Mouse (Mus musculus) megakaryocyte, embryonic 14.5 days (primary cell): ENCODE measurements around the gene Spryd3.

Experiments
- FLI1 ChIP-seq: IDR thresholded peaks from 2 replicates; pipeline ENCODE4 v1.6.1; 2012; ENCODE audit warnings: low read length, inconsistent platforms, mixed read lengths
- GATA1 ChIP-seq: IDR thresholded peaks from 3 replicates; pipeline ENCODE4 v1.6.1; 2012; ENCODE audit warnings: mixed read lengths, low read length, inconsistent platforms, borderline replicate concordance

GRCm38 (mm10) chr15:102111495-102111829, 24.6 kb downstream of the Spryd3 start:
- TF ChIP-seq GATA1, result no peak
- no peak for TF ChIP-seq FLI1
